Mouse (Mus musculus) CH12.LX (cell line): ENCODE measurements around the gene Calhm5. TPM values are rescaled to one million over a fixed set of nuclear protein-coding genes. Genes with fewer than 3 reads are reported as not detected.

Experiments
- DNase-seq: peaks from one replicate; pipeline ENCODE4 v3.0.0-alpha.2; 2013; ENCODE audit errors: extremely low read depth
- H3K27ac ChIP-seq: 2 replicates; pipeline ENCODE4 v1.5.1; 2012; ENCODE audit warnings: low read depth, mild to moderate bottlenecking, control low read depth, moderate library complexity; ENCODE audit not compliant: insufficient read depth
- H3K27me3 ChIP-seq: replicated peaks from 2 replicates; pipeline ENCODE3; 2012; ENCODE audit warnings: inconsistent platforms
- H3K36me3 ChIP-seq, 2 experiments: replicated peaks in 1 of 2; 2 replicates each; pipeline versions ENCODE3 to v1.6.1; 2012; ENCODE audit warnings: inconsistent platforms in 1 of 2, low read length in 1 of 2, mild to moderate bottlenecking in 1 of 2, mixed read lengths in 1 of 2, moderate library complexity in 1 of 2; ENCODE audit not compliant: control insufficient read depth in 1 of 2, insufficient read depth in 1 of 2
- H3K4me1 ChIP-seq, 2 experiments: 2 replicates each; pipeline ENCODE4 v1.6.1; 2012; ENCODE audit warnings: inconsistent platforms in 1 of 2, moderate library complexity in 1 of 2; ENCODE audit not compliant: insufficient read depth in 2 of 2, control insufficient read depth in 1 of 2
- H3K4me2 ChIP-seq: 2 replicates; pipeline ENCODE4 v1.6.1; 2012; ENCODE audit warnings: low read depth, mild to moderate bottlenecking, control low read depth; ENCODE audit not compliant: poor library complexity, insufficient read depth, severe bottlenecking
- H3K4me3 ChIP-seq, 3 experiments: fragments of 150-350 bp in 1 of 3; sonication (generic) in 1 of 3; replicated peaks in 1 of 3; 2 replicates each; pipeline versions ENCODE3 to v1.5.1; 2011 to 2012; ENCODE audit warnings: low read depth in 2 of 3, low read length in 2 of 3, mild to moderate bottlenecking in 2 of 3, moderate library complexity in 2 of 3, control low read depth in 1 of 3, improper control_type of control experiment in 1 of 3, inconsistent platforms in 1 of 3, mixed read lengths in 1 of 3; ENCODE audit not compliant: poor library complexity in 1 of 3
- H3K79me2 ChIP-seq: replicated peaks from 2 replicates; pipeline ENCODE4 v1.6.1; 2012; ENCODE audit warnings: mild to moderate bottlenecking, moderate library complexity; ENCODE audit not compliant: control insufficient read depth, poor library complexity, insufficient read depth, severe bottlenecking; ENCODE audit errors: extremely low read depth
- H3K9ac ChIP-seq: 2 replicates; pipeline ENCODE4 v1.6.1; 2012; ENCODE audit warnings: low read depth, mild to moderate bottlenecking, control low read depth, moderate library complexity; ENCODE audit not compliant: insufficient read depth
- H3K9me3 ChIP-seq: replicated peaks from 2 replicates; pipeline ENCODE3; 2012; ENCODE audit warnings: low read length, inconsistent platforms, mixed read lengths
- BHLHE40 ChIP-seq: IDR thresholded peaks from 2 replicates; pipeline ENCODE4 v1.6.1; 2011; ENCODE audit warnings: mild to moderate bottlenecking, low read depth, low read length, improper control_type of control experiment
- CTCF ChIP-seq, 2 experiments: IDR thresholded peaks in 1 of 2; conservative IDR thresholded peaks in 1 of 2; 2 replicates each; pipeline ENCODE4 v1.5.1; 2011 to 2012; ENCODE audit warnings: low read depth in 2 of 2, low read length in 2 of 2, improper control_type of control experiment in 1 of 2, inconsistent platforms in 1 of 2, mild to moderate bottlenecking in 1 of 2, moderate library complexity in 1 of 2
- E2F4 ChIP-seq: IDR thresholded peaks from 2 replicates; pipeline ENCODE4 v1.6.1; 2011; ENCODE audit warnings: low read depth, low read length, improper control_type of control experiment; ENCODE audit not compliant: insufficient replicate concordance
- GABPA ChIP-seq: IDR thresholded peaks from 2 replicates; pipeline ENCODE4 v1.6.1; 2012; ENCODE audit warnings: low read depth, low read length, improper control_type of control experiment, inconsistent platforms; ENCODE audit not compliant: insufficient replicate concordance
- HCFC1 ChIP-seq: IDR thresholded peaks from 2 replicates; pipeline ENCODE4 v1.6.1; 2012; ENCODE audit warnings: low read depth, mild to moderate bottlenecking, inconsistent platforms, low read length, improper control_type of control experiment
- IRF4 ChIP-seq: IDR thresholded peaks from 2 replicates; pipeline ENCODE4 v1.6.1; 2014; ENCODE audit warnings: low read depth, mild to moderate bottlenecking, inconsistent platforms, low read length, improper control_type of control experiment
- JUND ChIP-seq: conservative IDR thresholded peaks from 2 replicates; pipeline ENCODE4 v1.6.1; 2011; ENCODE audit warnings: low read depth, low read length, improper control_type of control experiment
- KAT2A ChIP-seq: IDR thresholded peaks from 2 replicates; pipeline ENCODE4 v1.6.1; 2012; ENCODE audit warnings: low read length, improper control_type of control experiment, inconsistent platforms; ENCODE audit not compliant: insufficient replicate concordance
- MAFK ChIP-seq: IDR thresholded peaks from 2 replicates; pipeline ENCODE4 v1.6.1; 2011; ENCODE audit warnings: low read length, improper control_type of control experiment; ENCODE audit not compliant: insufficient replicate concordance
- MXI1 ChIP-seq: IDR thresholded peaks from 2 replicates; pipeline ENCODE4 v1.6.1; 2011; ENCODE audit warnings: mild to moderate bottlenecking, low read depth, low read length, improper control_type of control experiment
- NELFE ChIP-seq: IDR thresholded peaks from 2 replicates; pipeline ENCODE4 v1.6.1; 2011; ENCODE audit warnings: low read depth, low read length, improper control_type of control experiment
- NRF1 ChIP-seq: IDR thresholded peaks from 2 replicates; pipeline ENCODE4 v1.6.1; 2014; ENCODE audit warnings: low read depth, mild to moderate bottlenecking, inconsistent platforms, low read length, improper control_type of control experiment, moderate library complexity
- PAX5 ChIP-seq: IDR thresholded peaks from 2 replicates; pipeline ENCODE4 v1.6.1; 2012; ENCODE audit warnings: low read length, inconsistent platforms, mixed read lengths
- POLR2A ChIP-seq: IDR thresholded peaks from 2 replicates; pipeline ENCODE4 v1.6.1; 2011; ENCODE audit warnings: low read depth, mild to moderate bottlenecking, improper control_type of control experiment, low read length
- POLR2AphosphoS2 ChIP-seq: IDR thresholded peaks from 2 replicates; pipeline ENCODE4 v1.6.1; 2011; ENCODE audit warnings: low read depth, low read length, improper control_type of control experiment
- SMC3 ChIP-seq: IDR thresholded peaks from 2 replicates; pipeline ENCODE4 v1.6.1; 2011; ENCODE audit warnings: low read depth, low read length, improper control_type of control experiment
- TBP ChIP-seq: conservative IDR thresholded peaks from 2 replicates; pipeline ENCODE4 v1.6.1; 2011; ENCODE audit warnings: low read depth, low read length, improper control_type of control experiment
- TCF12 ChIP-seq: IDR thresholded peaks from 2 replicates; pipeline ENCODE4 v1.6.1; 2014; ENCODE audit warnings: low read depth, mild to moderate bottlenecking, inconsistent platforms, low read length, improper control_type of control experiment
- UBTF ChIP-seq: IDR thresholded peaks from 2 replicates; pipeline ENCODE4 v1.6.1; 2012; ENCODE audit warnings: low read depth, mild to moderate bottlenecking, inconsistent platforms, low read length, improper control_type of control experiment, moderate library complexity
- ZMIZ1 ChIP-seq: IDR thresholded peaks from 2 replicates; pipeline ENCODE4 v1.6.1; 2012; ENCODE audit warnings: low read depth, mild to moderate bottlenecking, inconsistent platforms, low read length, improper control_type of control experiment
- ZNF384 ChIP-seq: IDR thresholded peaks from 2 replicates; pipeline ENCODE4 v1.6.1; 2012; ENCODE audit warnings: low read depth, low read length, improper control_type of control experiment, inconsistent platforms
- dilution Hi-C: fragments of 300-500 bp; cut with MboI; formaldehyde crosslinking; loops from 2 replicates; pipeline ENCODE4 v1.14.3; 2020; ENCODE audit warnings: low sequenced_read_pairs; ENCODE audit not compliant: extremely low pct_unique_long_range_greater_than_20kb, extremely low pct_ligation_motif_present
- in situ Hi-C: fragments of 300-500 bp; cut with MboI; formaldehyde crosslinking; loops from 3 replicates; pipeline ENCODE4 v1.14.3; 2019; ENCODE audit warnings: low sequenced_read_pairs, low pct_ligation_motif_present, low pct_unique_long_range_greater_than_20kb, mixed read lengths
- polyA plus RNA-seq: library from polyadenylated mRNA; unstranded; fragments of >175 nt; gene quantifications from 2 replicates; pipeline ENCODE4 v1.2.1, GENCODE M21; 2012; ENCODE audit warnings: low read depth; ENCODE audit not compliant: insufficient read length
- total RNA-seq, 2 experiments: library from RNA; depleted of rRNA; stranded (reverse); fragments of 300-350 nt in 1 of 2; fragments of >200 nt in 1 of 2; gene quantifications; 2 replicates each; pipeline ENCODE4 v1.2.3; 2012 to 2014

Gene Calhm5
- total and polyA plus RNA-seq, 3 experiments, result 0.09 to 0.28 TPM; not detected in 1

- dilution Hi-C loops, result no loop called here
- in situ Hi-C loops, result no loop called here
- no peak overlapping the region for H3K4me3 ChIP-seq
- H3K36me3 ChIP-seq, result no peaks in the 10 kb centered on the region
- no peak overlapping the region for H3K27ac ChIP-seq
- H3K9me3 ChIP-seq, result no peaks in the 10 kb centered on the region
- no peak overlapping the region for H3K4me2 ChIP-seq
- no peak for TF ChIP-seq ZMIZ1
- TF ChIP-seq HCFC1, result no peak
- no peak for TF ChIP-seq SMC3
- TF ChIP-seq MXI1, result no peak
- peak; percentile 72 for TF ChIP-seq TBP
- no peak for TF ChIP-seq BHLHE40
- TF ChIP-seq CTCF (conservative IDR thresholded peaks at IDR 0.05 in 1 of 2, IDR thresholded peaks at IDR 0.05 in 1 of 2; ENCODE audit: low read depth in 2 of 2, low read length in 2 of 2), result no peak
- TF ChIP-seq, all 38 proteins: peak for 1
- H3K79me2 ChIP-seq, result no peaks in the 10 kb centered on the region
- peaks cover 13% of the 10 kb centered on the region for H3K27me3 ChIP-seq
- DNase-seq, result no peak
- peaks cover 0 to 18% of the 10 kb centered on the region in 2 experiments; a peak in 3 of 4 replicates for H3K4me1 ChIP-seq
- H3K9ac ChIP-seq, result no peak overlapping the region
These were observed 6.8 kb downstream of the Calhm5 start for GRCm38 (mm10) chr10:34089517-34089916.

DNA sequence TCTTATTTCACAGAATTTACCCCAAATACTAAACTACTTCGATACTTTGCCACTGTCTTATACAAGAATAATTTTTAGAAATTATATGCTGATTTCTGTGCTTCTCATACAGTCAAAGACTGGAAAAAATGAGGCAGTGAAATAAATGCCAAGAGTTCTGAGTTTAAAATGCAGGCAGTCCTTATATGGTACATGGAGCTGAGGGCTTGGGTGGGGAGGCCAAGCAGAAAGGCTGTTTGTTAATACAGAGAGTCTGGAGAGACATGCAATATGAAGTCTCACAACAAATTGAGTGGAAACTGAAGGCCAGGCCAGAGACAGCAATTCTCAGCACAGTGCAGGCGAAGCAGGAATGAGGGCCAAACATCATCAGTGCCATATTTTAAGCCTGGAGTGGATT is 7.8 kb downstream of the Calhm5 start:
- in situ Hi-C loops, result no loop called here
- Histone ChIP-seq H3K27ac (no peak overlapping the region), H3K36me3 (no peaks in the 10 kb centered on the region), H3K9ac (no peak overlapping the region), H3K4me1 (peaks cover 0 to 8% of the 10 kb centered on the region in 2 experiments; a peak in 2 of 4 replicates), H3K4me2 (no peak overlapping the region), H3K79me2 (no peaks in the 10 kb centered on the region), H3K4me3 (no peak overlapping the region), H3K27me3 (peaks cover 9% of the 10 kb centered on the region), H3K9me3 (no peaks in the 10 kb centered on the region)
- dilution Hi-C loops, result no loop called here
- TF ChIP-seq BHLHE40 (no peak), KAT2A (no peak)
- no peak for DNase-seq

- Histone ChIP-seq H3K79me2 (no peaks in the 10 kb centered on the region), H3K4me3 (no peak overlapping the region), H3K9me3 (no peaks in the 10 kb centered on the region), H3K9ac (no peak overlapping the region), H3K4me2 (no peak overlapping the region), H3K27ac (no peak overlapping the region), H3K36me3 (no peaks in the 10 kb centered on the region), H3K4me1 (peaks cover 0 to 8% of the 10 kb centered on the region in 2 experiments; a peak in 2 of 4 replicates), H3K27me3 (peaks cover 2% of the 10 kb centered on the region)
- no peak for DNase-seq
- in situ Hi-C loops, result no loop called here
- TF ChIP-seq UBTF, result no peak
- no peak for TF ChIP-seq GABPA
- no peak for TF ChIP-seq NELFE
- TF ChIP-seq SMC3, result no peak
- no peak for TF ChIP-seq ZNF384
- no peak for TF ChIP-seq HCFC1
- no peak for TF ChIP-seq BHLHE40
- no peak for TF ChIP-seq NRF1
- TF ChIP-seq JUND, result no peak
- TF ChIP-seq POLR2A, result no peak
- no peak for TF ChIP-seq MAFK
- no peak for TF ChIP-seq POLR2AphosphoS2
- TF ChIP-seq PAX5, result no peak
- TF ChIP-seq TCF12, result no peak
- no peak for TF ChIP-seq IRF4
- TF ChIP-seq E2F4, result no peak
- dilution Hi-C loops, result no loop called here
These were observed 9.8 kb downstream of the Calhm5 start for GRCm38 (mm10) chr10:34086514-34086913.
